Mouse (Mus musculus) adrenal gland, postnatal 10 days (tissue): ENCODE measurements around the gene Gm28539. TPM values are rescaled to one million over a fixed set of nuclear protein-coding genes. Genes with fewer than 3 reads are reported as not detected.
"Not testable (repeated sequence)": the region's sequence is repeated elsewhere in the genome, so short reads cannot be mapped to it uniquely, and the experiment has no call there.

Source experiments
- DNase-seq: peaks from one replicate; pipeline ENCODE4 v3.0.0; 2021; ENCODE audit warnings: mixed read lengths
- total RNA-seq, 2 experiments: library from RNA; stranded (reverse); gene quantifications; 2 replicates each; pipeline ENCODE4 v1.2.3; 2021

Gene Gm28539
- total RNA-seq, 2 experiments from 2014 or later, result 0.39 to 0.70 TPM

- no peak for DNase-seq
Observed at GRCm38 (mm10) chr16:18955070-18955469, 118.7 kb downstream of the Gm28539 start.

- DNase-seq, result no peak
Observed at GRCm38 (mm10) chr16:18963486-18963885, 127.1 kb downstream of the Gm28539 start.

- peak; percentile 10 for DNase-seq
Observed at GRCm38 (mm10) chr16:18969420-18970128, 133.2 kb downstream of the Gm28539 start.

GRCm38 (mm10) chr16:18970837-18971236 lies 134.5 kb downstream of the Gm28539 start:
- DNase-seq, result no peak

GRCm38 (mm10) chr16:18975665-18976064 lies 139.3 kb downstream of the Gm28539 start:
- not testable (repeated sequence) for DNase-seq

GRCm38 (mm10) chr16:18976315-18976714 lies 139.9 kb downstream of the Gm28539 start:
- DNase-seq, result no peak

GRCm38 (mm10) chr16:18986381-18986780 lies 150.0 kb downstream of the Gm28539 start:
- no peak for DNase-seq

GRCm38 (mm10) chr16:18986860-18987259 lies 150.5 kb downstream of the Gm28539 start:
- DNase-seq, result no peak

GRCm38 (mm10) chr16:19002610-19003389 lies 166.4 kb downstream of the Gm28539 start:
- DNase-seq, result not testable (repeated sequence)

GRCm38 (mm10) chr16:19003757-19004156 lies 167.4 kb downstream of the Gm28539 start:
- DNase-seq, result no peak

- no peak for DNase-seq
Observed at GRCm38 (mm10) chr16:19005298-19005697, 168.9 kb downstream of the Gm28539 start.

Other genes starting within 250 kb of the Gm28539 start
- 1 to 10 TPM; 1.2 to 9.1 TPM for gene Tbx1, start 245.9 kb upstream of the Gm28539 start, total RNA-seq
- gene Gp1bb, start 214.2 kb upstream of the Gm28539 start, total RNA-seq, result 1 to 10 TPM; 1.1 to 1.4 TPM
- 1 to 10 TPM; 2.5 to 4.8 TPM for gene Gm49601, start 210.2 kb upstream of the Gm28539 start, total RNA-seq
- gene Sept5, start 206.6 kb upstream of the Gm28539 start, total RNA-seq, result 10 to 100 TPM; 14.2 to 24.3 TPM
- gene Cldn5, start 59.7 kb upstream of the Gm28539 start, total RNA-seq, result 100 to 1,000 TPM in 1 of 2 experiments, 10 to 100 TPM in 1; 98.7 to 118 TPM
- gene Ufd1, start 24.8 kb upstream of the Gm28539 start, total RNA-seq, result 10 to 100 TPM; 90.3 to 91.3 TPM
- 10 to 100 TPM; 12.9 to 14.6 TPM for gene Cdc45, start 24.6 kb upstream of the Gm28539 start, total RNA-seq
- 10 to 100 TPM; 17.9 to 24.1 TPM for gene 2510002D24Rik, start within 50 bp of the Gm28539 start, total RNA-seq
- gene Mrpl40, start 40.3 kb downstream of the Gm28539 start, total RNA-seq, result 10 to 100 TPM; 61.2 to 66.6 TPM
- 10 to 100 TPM; 36.3 to 44.4 TPM for gene Hira, start 40.5 kb downstream of the Gm28539 start, total RNA-seq